Mouse (Mus musculus): ENCODE results near the gene Cryba4. TPM values are rescaled to one million over a fixed set of nuclear protein-coding genes. Genes with fewer than 3 reads are reported as not detected.

The Cryba4 gene
- polyA plus RNA-seq, 1 experiment = 0.23 TPM

GRCm38 (mm10) chr5:112286608-112286983 lies 34.3 kb upstream of the Cryba4 start:
- DNase-seq (ENCODE audit: low spot score) = no peak

GRCm38 (mm10) chr5:112285548-112286085 lies 33.3 kb upstream of the Cryba4 start:
- DNase-seq (ENCODE audit: low spot score) = no peak

- no peak for DNase-seq (ENCODE audit: low spot score)
Observed at GRCm38 (mm10) chr5:112284203-112284582, 31.9 kb upstream of the Cryba4 start.

GRCm38 (mm10) chr5:112283543-112284202 lies 31.4 kb upstream of the Cryba4 start:
- no peak for DNase-seq (ENCODE audit: low spot score)

- DNase-seq (ENCODE audit: low spot score) = no peak
Observed at GRCm38 (mm10) chr5:112282780-112283482, 30.6 kb upstream of the Cryba4 start.

- no peak for DNase-seq (ENCODE audit: low spot score)
Observed at GRCm38 (mm10) chr5:112282123-112282779, 29.9 kb upstream of the Cryba4 start.

GRCm38 (mm10) chr5:112281676-112282075 lies 29.4 kb upstream of the Cryba4 start:
- no peak for DNase-seq (ENCODE audit: low spot score)

- DNase-seq (ENCODE audit: low spot score) = no peak
Observed at GRCm38 (mm10) chr5:112280863-112281660, 28.7 kb upstream of the Cryba4 start.

GRCm38 (mm10) chr5:112280151-112280550 lies 27.8 kb upstream of the Cryba4 start:
- DNase-seq (ENCODE audit: low spot score) = no peak

GRCm38 (mm10) chr5:112279181-112280021 lies 27.1 kb upstream of the Cryba4 start:
- DNase-seq (ENCODE audit: low spot score) = no peak

- DNase-seq (ENCODE audit: low spot score) = no peak
Observed at GRCm38 (mm10) chr5:112277906-112278470, 25.7 kb upstream of the Cryba4 start.

GRCm38 (mm10) chr5:112276907-112277348 lies 24.6 kb upstream of the Cryba4 start:
- DNase-seq (ENCODE audit: low spot score) = no peak

GRCm38 (mm10) chr5:112276267-112276873 lies 24.1 kb upstream of the Cryba4 start, which contains the start of gene Tpst2:
Tpst2 (plus strand) TSS chr5:112276691.
- peak; percentile 99 for DNase-seq (ENCODE audit: low spot score)

GRCm38 (mm10) chr5:112275021-112275804 lies 22.9 kb upstream of the Cryba4 start:
- no peak for DNase-seq (ENCODE audit: low spot score)

GRCm38 (mm10) chr5:112273746-112274463 lies 21.6 kb upstream of the Cryba4 start:
- no peak for DNase-seq (ENCODE audit: low spot score)

GRCm38 (mm10) chr5:112272934-112273333 lies 20.6 kb upstream of the Cryba4 start:
- no peak for DNase-seq (ENCODE audit: low spot score)

GRCm38 (mm10) chr5:112270764-112271541 lies 18.6 kb upstream of the Cryba4 start:
- DNase-seq (ENCODE audit: low spot score) = no peak
